18 mouse cellular contexts compared by ENCODE assay signal in the genomic region with DNA sequence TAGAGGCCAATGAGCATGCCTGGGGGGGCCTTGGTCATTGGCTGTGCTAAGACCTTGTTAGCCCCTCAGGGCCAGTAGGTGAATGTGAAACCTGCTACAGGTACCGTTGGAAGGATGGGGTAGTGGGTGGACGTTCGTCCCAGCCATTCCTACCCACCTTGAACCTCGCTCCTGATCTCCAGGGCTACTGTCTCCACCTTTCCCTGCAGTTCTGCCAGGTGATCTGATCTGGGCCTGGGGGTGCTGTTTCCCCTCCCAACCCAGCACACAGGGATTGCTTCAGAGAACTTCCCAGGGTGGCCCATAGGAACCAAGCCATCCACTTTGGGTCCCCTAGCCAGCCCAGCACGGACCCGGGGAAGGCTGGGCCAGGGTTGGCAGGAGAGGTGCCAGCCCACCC. TPM values are rescaled to one million over a fixed set of nuclear protein-coding genes. Genes with fewer than 3 reads are reported as not detected.
DNase-seq lines count a peak whose midpoint lies in the region; ATAC-seq and TF ChIP-seq lines count a peak whose summit lies in the region.
"Had no signal": no experiment of that assay in that cellular context is flagged by ENCODE, and none has a peak within 500 bp of the region (broad histone marks: within the 10 kb centered on the region; RNA-seq: fewer than 3 reads in every experiment).

No protein-coding gene starts in this region.

- no peak overlapping the region for H3K4me2 ChIP-seq in midbrain, embryonic 11.5 days
- H3K4me2 ChIP-seq in hindbrain, embryonic 13.5 days = no peak overlapping the region
- H3K4me2 ChIP-seq: embryonic facial prominence, embryonic 15.5 days; heart, embryonic 13.5 days; hindbrain, embryonic 12.5 days had no signal

- TF ChIP-seq CTCF in cerebellum, adult 2 months (IDR thresholded peaks at IDR 0.05; ENCODE audit: borderline replicate concordance, insufficient read depth, low read depth, low read length) = no peak
- TF ChIP-seq CTCF in E14TG2a.4 (conservative IDR thresholded peaks at IDR 0.05; ENCODE audit: low read length) = no peak

- peaks cover 61% of the 10 kb centered on the region for H3K36me3 ChIP-seq in midbrain, embryonic 10.5 days
- H3K36me3 ChIP-seq in midbrain, embryonic 11.5 days (ENCODE audit: control insufficient read depth, insufficient read depth, low read length) = peaks cover 2% of the 10 kb centered on the region; the same call in 1 of the 2 replicates
- peaks cover 51% of the 10 kb centered on the region for H3K36me3 ChIP-seq in E14TG2a.4 (ENCODE audit: insufficient read depth, low read length)
- H3K36me3 ChIP-seq in hindbrain, embryonic 13.5 days = peaks cover 72% of the 10 kb centered on the region

- TF ChIP-seq POLR2A in cerebellum, adult 2 months (IDR thresholded peaks at IDR 0.05; ENCODE audit: borderline replicate concordance, insufficient read depth, low read length) = no peak

- H3K4me1 ChIP-seq in cerebellum, adult 2 months (ENCODE audit: control insufficient read depth, insufficient read depth, low read length) = peaks cover 60% of the 10 kb centered on the region
- peaks cover 34% of the 10 kb centered on the region for H3K4me1 ChIP-seq in midbrain, embryonic 10.5 days
- H3K4me1 ChIP-seq in midbrain, embryonic 11.5 days (ENCODE audit: control insufficient read depth, insufficient read depth, low read length) = peaks cover 12% of the 10 kb centered on the region
- peaks cover 55% of the 10 kb centered on the region for H3K4me1 ChIP-seq in E14TG2a.4 (replicated peaks; ENCODE audit: low read depth, low read length)
- H3K4me1 ChIP-seq in hindbrain, embryonic 13.5 days (replicated peaks) = peaks cover 30% of the 10 kb centered on the region

- H3K27me3 ChIP-seq in cerebellum, adult 2 months (ENCODE audit: control insufficient read depth, insufficient read depth, low read length) = no peaks in the 10 kb centered on the region
- H3K27me3 ChIP-seq in midbrain, embryonic 10.5 days (ENCODE audit: low read depth, poor library complexity, severe bottlenecking) = no peaks in the 10 kb centered on the region
- H3K27me3 ChIP-seq in midbrain, embryonic 11.5 days (ENCODE audit: control insufficient read depth, insufficient read depth, low read length) = no peaks in the 10 kb centered on the region
- H3K27me3 ChIP-seq in E14TG2a.4 (ENCODE audit: insufficient read depth, low read length) = peaks cover 8% of the 10 kb centered on the region
- no peaks in the 10 kb centered on the region for H3K27me3 ChIP-seq in hindbrain, embryonic 13.5 days
- H3K27me3 ChIP-seq: embryonic facial prominence, embryonic 15.5 days; heart, embryonic 13.5 days; hindbrain, embryonic 12.5 days had no signal

- H3K9me3 ChIP-seq in midbrain, embryonic 10.5 days (replicated peaks) = no peaks in the 10 kb centered on the region
- no peaks in the 10 kb centered on the region for H3K9me3 ChIP-seq in midbrain, embryonic 11.5 days (ENCODE audit: control insufficient read depth, low read length)
- no peaks in the 10 kb centered on the region for H3K9me3 ChIP-seq in E14TG2a.4 (ENCODE audit: low read length)
- H3K9me3 ChIP-seq in hindbrain, embryonic 13.5 days = no peaks in the 10 kb centered on the region
- H3K9me3 ChIP-seq: embryonic facial prominence, embryonic 15.5 days; forebrain, embryonic 10.5 days; heart, embryonic 13.5 days; hindbrain, embryonic 12.5 days had no signal

- 43% methylated on average over 6 of the region's 6 CpGs for WGBS in cerebellum, adult 2 months
- 83% methylated on average over 6 of the region's 6 CpGs for WGBS in midbrain, embryonic 10.5 days
- 89% methylated on average over 6 of the region's 6 CpGs for WGBS in midbrain, embryonic 11.5 days
- 90% methylated on average over 6 of the region's 6 CpGs for WGBS in hindbrain, embryonic 13.5 days

- H3K9ac ChIP-seq in midbrain, embryonic 11.5 days (ENCODE audit: low read length) = no peak overlapping the region
- no peak overlapping the region for H3K9ac ChIP-seq in hindbrain, embryonic 13.5 days
- H3K9ac ChIP-seq: embryonic facial prominence, embryonic 15.5 days; heart, embryonic 13.5 days; hindbrain, embryonic 12.5 days had no signal

- ATAC-seq in midbrain, embryonic 11.5 days (ENCODE audit: low FRiP score) = no peak
- ATAC-seq in hindbrain, embryonic 13.5 days (ENCODE audit: low FRiP score) = no peak
- ATAC-seq: forebrain, embryonic 14.5 days had no signal

- peak overlapping the region; percentile 6 for H3K4me3 ChIP-seq in cerebellum, adult 2 months (replicated peaks; ENCODE audit: insufficient read depth, low read depth, low read length)
- peak overlapping the region; percentile 21; the same call in 1 of the 2 replicates for H3K4me3 ChIP-seq in midbrain, embryonic 10.5 days
- H3K4me3 ChIP-seq in midbrain, embryonic 11.5 days (ENCODE audit: low read depth, low read length) = no peak overlapping the region
- peak overlapping the region; percentile 70 for H3K4me3 ChIP-seq in E14TG2a.4 (replicated peaks; ENCODE audit: low read length)
- no peak overlapping the region for H3K4me3 ChIP-seq in hindbrain, embryonic 13.5 days
- H3K4me3 ChIP-seq: embryonic facial prominence, embryonic 15.5 days; erythroblast, embryonic 14.5 days; heart, adult 2 months; heart, embryonic 13.5 days; hindbrain, embryonic 12.5 days had no signal

- H3K27ac ChIP-seq in cerebellum, adult 2 months (ENCODE audit: insufficient read depth, low read length) = peak overlapping the region; percentile 47
- H3K27ac ChIP-seq in midbrain, embryonic 10.5 days (replicated peaks) = no peak overlapping the region
- H3K27ac ChIP-seq in midbrain, embryonic 11.5 days (ENCODE audit: low read depth, low read length) = no peak overlapping the region
- H3K27ac ChIP-seq in hindbrain, embryonic 13.5 days = no peak overlapping the region
- H3K27ac ChIP-seq: forebrain, embryonic 10.5 days; heart, adult 2 months; heart, embryonic 13.5 days; hindbrain, embryonic 12.5 days had no signal

- DNase-seq in cerebellum, adult 2 months = peak in 1 of 2 experiments; percentile 53
- no peak for DNase-seq in cerebellum, postnatal 25 days
- peak; percentile 88 for DNase-seq in heart, adult 11 months
- DNase-seq in heart, adult 8-10 months (ENCODE audit: low spot score) = no peak
- no peak for DNase-seq in midbrain, embryonic 10.5 days (ENCODE audit: low spot score)
- DNase-seq in midbrain, embryonic 11.5 days (ENCODE audit: low spot score, missing footprints) = no peak
- DNase-seq: embryo, embryonic 11 days; gastrocnemius, postnatal 10 days had no signal

RNA-seq across cellular contexts. Expression of gene Tmem240, which starts 4.6 kb away (rescaled TPM):
- 123 and 133 TPM in 2 replicates for polyA plus RNA-seq in cerebellum, adult 2 months (2012; rRNA removed)
- under 1 TPM in 3 of 4 experiments, not detected in 1; 0.11 to 0.81 (median 0.13) TPM for total RNA-seq in heart, adult 8-10 months (2022)
- 0.65 and 1.2 TPM in 2 replicates for polyA plus RNA-seq in midbrain, embryonic 10.5 days (2016; fragmentation: Nextera tagmentation; extraction: Ambion mirVana)
- 0.69 and 0.96 TPM in 2 replicates for polyA plus RNA-seq in midbrain, embryonic 11.5 days (2014; fragmentation: Nextera tagmentation; extraction: Ambion mirVana)
- polyA plus RNA-seq in hindbrain, embryonic 13.5 days (2015; fragmentation: Nextera tagmentation; extraction: Ambion mirVana) = 11.6 and 12.0 TPM in 2 replicates
- total RNA-seq: common myeloid progenitor, adult 5-6 weeks had no signal

RNA-seq across cellular contexts. Expression of gene Atad3a, which starts 21.7 kb away (rescaled TPM):
- polyA plus RNA-seq in cerebellum, adult 2 months (2012; rRNA removed) = 114 and 123 TPM in 2 replicates
- total RNA-seq in heart, adult 8-10 months (2022) = 10 to 100 TPM; 34.9 to 45.7 (median 40.8) TPM
- 115 and 129 TPM in 2 replicates for polyA plus RNA-seq in midbrain, embryonic 10.5 days (2016; fragmentation: Nextera tagmentation; extraction: Ambion mirVana)
- 84.5 and 84.6 TPM in 2 replicates for polyA plus RNA-seq in midbrain, embryonic 11.5 days (2014; fragmentation: Nextera tagmentation; extraction: Ambion mirVana)
- 78.1 and 82.3 TPM in 2 replicates for polyA plus RNA-seq in hindbrain, embryonic 13.5 days (2015; fragmentation: Nextera tagmentation; extraction: Ambion mirVana)

RNA-seq across cellular contexts. Expression of gene Ssu72, which starts 34.6 kb away (rescaled TPM):
- polyA plus RNA-seq in cerebellum, adult 2 months (2012; rRNA removed) = 141 and 152 TPM in 2 replicates
- total RNA-seq in heart, adult 8-10 months (2022) = 10 to 100 TPM; 43.2 to 53.5 (median 51.2) TPM
- 167 and 169 TPM in 2 replicates for polyA plus RNA-seq in midbrain, embryonic 10.5 days (2016; fragmentation: Nextera tagmentation; extraction: Ambion mirVana)
- 147 and 155 TPM in 2 replicates for polyA plus RNA-seq in midbrain, embryonic 11.5 days (2014; fragmentation: Nextera tagmentation; extraction: Ambion mirVana)
- polyA plus RNA-seq in hindbrain, embryonic 13.5 days (2015; fragmentation: Nextera tagmentation; extraction: Ambion mirVana) = 171 and 177 TPM in 2 replicates

RNA-seq across cellular contexts. Expression of gene Vwa1, which starts 35.3 kb away (rescaled TPM):
- polyA plus RNA-seq in cerebellum, adult 2 months (2012; rRNA removed) = 33.8 and 35.4 TPM in 2 replicates
- total RNA-seq in heart, adult 8-10 months (2022) = 1 to 10 TPM; 5.6 to 9.8 (median 8.1) TPM
- polyA plus RNA-seq in midbrain, embryonic 10.5 days (2016; fragmentation: Nextera tagmentation; extraction: Ambion mirVana) = 12.2 and 13.1 TPM in 2 replicates
- polyA plus RNA-seq in midbrain, embryonic 11.5 days (2014; fragmentation: Nextera tagmentation; extraction: Ambion mirVana) = 9.1 and 9.9 TPM in 2 replicates
- 23.2 and 24.4 TPM in 2 replicates for polyA plus RNA-seq in hindbrain, embryonic 13.5 days (2015; fragmentation: Nextera tagmentation; extraction: Ambion mirVana)
- polyA plus RNA-seq: erythroblast, embryonic 14.5 days had no signal

RNA-seq across cellular contexts. Expression of gene Fndc10, which starts 45.0 kb away (rescaled TPM):
- 112 and 114 TPM in 2 replicates for polyA plus RNA-seq in cerebellum, adult 2 months (2012; rRNA removed)
- 1 to 10 TPM in 3 of 4 experiments, under 1 TPM in 1; 0.98 to 2.4 (median 1.3) TPM for total RNA-seq in heart, adult 8-10 months (2022)
- 0.98 and 1.1 TPM in 2 replicates for polyA plus RNA-seq in midbrain, embryonic 10.5 days (2016; fragmentation: Nextera tagmentation; extraction: Ambion mirVana)
- 1.3 and 1.5 TPM in 2 replicates for polyA plus RNA-seq in midbrain, embryonic 11.5 days (2014; fragmentation: Nextera tagmentation; extraction: Ambion mirVana)
- polyA plus RNA-seq in hindbrain, embryonic 13.5 days (2015; fragmentation: Nextera tagmentation; extraction: Ambion mirVana) = 7.5 and 7.9 TPM in 2 replicates

Comparison
In these comparisons a context has a peak if more than half of its experiments do, and no peak if none do; other contexts are left out.
1. H3K4me3 ChIP-seq: peak in cerebellum, adult 2 months (single experiment), midbrain, embryonic 10.5 days (single experiment) and E14TG2a.4 (single experiment); none in midbrain, embryonic 11.5 days (single experiment) and hindbrain, embryonic 13.5 days (single experiment).